Comparison of ENCODE assay signal across 11 mouse cellular contexts in genomic region chr3:84652643-84653556, GRCm38 (mm10). TPM values are rescaled to one million over a fixed set of nuclear protein-coding genes. Genes with fewer than 3 reads are reported as not detected.
DNase-seq lines count a peak whose midpoint lies in the region; ATAC-seq and TF ChIP-seq lines count a peak whose summit lies in the region.
"Had no signal": no experiment of that assay in that cellular context is flagged by ENCODE, and none has a peak within 500 bp of the region (broad histone marks: within the 10 kb centered on the region; RNA-seq: fewer than 3 reads in every experiment).

No protein-coding gene starts in this region.

- TF ChIP-seq CTCF in kidney, postnatal 0 days (IDR thresholded peaks at IDR 0.05; ENCODE audit: low read depth), result no peak
- TF ChIP-seq CTCF in liver, postnatal 0 days (IDR thresholded peaks at IDR 0.05; ENCODE audit: low read depth), result no peak

- 0 out of 2 replicates have a peak, but pooled peaks cover 6% of the 10 kb centered on the region for H3K4me1 ChIP-seq in kidney, postnatal 0 days (replicated peaks; ENCODE audit: insufficient read depth, low read length)
- H3K4me1 ChIP-seq in liver, postnatal 0 days (ENCODE audit: insufficient read depth), result peaks cover 28% of the 10 kb centered on the region

- H3K9ac ChIP-seq in kidney, postnatal 0 days (ENCODE audit: low read depth, low read length), result no peak overlapping the region
- no peak overlapping the region for H3K9ac ChIP-seq in liver, postnatal 0 days (replicated peaks)
- H3K9ac ChIP-seq: forebrain, postnatal 0 days had no signal

- H3K4me2 ChIP-seq in kidney, postnatal 0 days (ENCODE audit: low read length), result peak overlapping the region; percentile 37; the same call in 1 of the 2 replicates
- peak overlapping the region; percentile 68 for H3K4me2 ChIP-seq in liver, postnatal 0 days (ENCODE audit: low read depth, low read length)

- TF ChIP-seq EP300 in liver, postnatal 0 days (IDR thresholded peaks at IDR 0.05; ENCODE audit: low read depth), result no peak

- 68% methylated on average over 12 of the region's 12 CpGs for WGBS in kidney, postnatal 0 days
- 77% methylated on average over 12 of the region's 12 CpGs for WGBS in liver, postnatal 0 days (ENCODE audit: insufficient replicate concordance)

- no peaks in the 10 kb centered on the region for H3K36me3 ChIP-seq in kidney, postnatal 0 days (ENCODE audit: insufficient read depth, low read length)
- no peaks in the 10 kb centered on the region for H3K36me3 ChIP-seq in liver, postnatal 0 days (replicated peaks; ENCODE audit: insufficient read depth, low read length)

- no peaks in the 10 kb centered on the region for H3K9me3 ChIP-seq in kidney, postnatal 0 days (replicated peaks; ENCODE audit: low read length)
- no peaks in the 10 kb centered on the region for H3K9me3 ChIP-seq in liver, postnatal 0 days (ENCODE audit: low read length)

- no peaks in the 10 kb centered on the region for H3K27me3 ChIP-seq in kidney, postnatal 0 days (ENCODE audit: insufficient read depth, low read length)
- H3K27me3 ChIP-seq in liver, postnatal 0 days (ENCODE audit: insufficient read depth, low read length), result no peaks in the 10 kb centered on the region

- no peak overlapping the region for H3K4me3 ChIP-seq in kidney, postnatal 0 days (replicated peaks; ENCODE audit: low read depth, low read length)
- no peak overlapping the region for H3K4me3 ChIP-seq in liver, postnatal 0 days (ENCODE audit: low read depth, low read length)

- H3K27ac ChIP-seq in kidney, postnatal 0 days, result no peak overlapping the region
- H3K27ac ChIP-seq in liver, postnatal 0 days (ENCODE audit: low read depth), result no peak overlapping the region

- DNase-seq in kidney, postnatal 0 days (ENCODE audit: low spot score), result no peak
- no peak for DNase-seq in kidney, adult 9 months
- DNase-seq in Muller cell, postnatal 12 days (ENCODE audit: inconsistent ontology term), result peak; percentile 67
- DNase-seq in frontal cortex, postnatal 36 days (ENCODE audit: low spot score in 2 of 2), result peak; percentile 22 to 35
- no peak for DNase-seq in liver, postnatal 0 days
- DNase-seq in cerebellum, adult 9-10 months, result no peak
- DNase-seq: cerebellum, postnatal 36 days; forebrain, postnatal 0 days; kidney, adult 2 months had no signal

- ATAC-seq in kidney, postnatal 0 days (replicated peaks; ENCODE audit: low FRiP score, low read depth), result no peak
- ATAC-seq in liver, postnatal 0 days, result no peak
- no peak for ATAC-seq in erythroblast, adult 5-6 weeks (replicated peaks; ENCODE audit: low FRiP score, poor library complexity, severe bottlenecking)

RNA-seq across cellular contexts. Expression of gene Tmem154, which starts 13.1 kb away (rescaled TPM):
- polyA plus RNA-seq in kidney, postnatal 0 days (2015; fragmentation: Nextera tagmentation; extraction: Ambion mirVana), result 0.94 and 1.1 TPM in 2 replicates
- polyA plus RNA-seq in liver, postnatal 0 days (2015; fragmentation: Nextera tagmentation; extraction: Ambion mirVana), result 2.9 and 3.5 TPM in 2 replicates
- 16.9 and 17.3 TPM in 2 replicates for total RNA-seq in erythroblast, adult 5-6 weeks (2015; ENCODE audit: low replicate concordance)
- 9.0 and 18.1 TPM in 2 replicates for total RNA-seq in erythroblast, adult 5-6 weeks (2017; ENCODE audit: low replicate concordance)

RNA-seq across cellular contexts. Expression of gene Tigd4, which starts 59.5 kb away (rescaled TPM):
- polyA plus RNA-seq in kidney, postnatal 0 days (2015; fragmentation: Nextera tagmentation; extraction: Ambion mirVana), result 0.04 and 0.05 TPM in 2 replicates
- polyA plus RNA-seq in liver, postnatal 0 days (2015; fragmentation: Nextera tagmentation; extraction: Ambion mirVana), result not detected in 2 replicates
- not detected in 2 replicates for total RNA-seq in erythroblast, adult 5-6 weeks (2015; ENCODE audit: low replicate concordance)
- total RNA-seq in erythroblast, adult 5-6 weeks (2017; ENCODE audit: low replicate concordance), result not detected in 2 replicates
- total RNA-seq: forebrain, postnatal 0 days; liver, adult 2 months had no signal
- polyA plus RNA-seq: forebrain, postnatal 0 days; kidney, adult 2 months; liver, adult 2 months had no signal

Comparison
In these comparisons a context has a peak if more than half of its experiments do, and no peak if none do; other contexts are left out.
1. DNase-seq: peak in Muller cell, postnatal 12 days (single experiment) and frontal cortex, postnatal 36 days (2 of 2); none in kidney, postnatal 0 days (single experiment), kidney, adult 9 months (single experiment), liver, postnatal 0 days (single experiment) and cerebellum, adult 9-10 months (single experiment).